ENCODE assay signal across 10 mouse cellular contexts in genomic region chr1:39698456-39698855, GRCm38 (mm10). TPM values are rescaled to one million over a fixed set of nuclear protein-coding genes. Genes with fewer than 3 reads are reported as not detected.
A peak's percentile ranks its signal among the peaks of the same experiment; 100 is the strongest.
DNase-seq lines count a peak whose midpoint lies in the region; ATAC-seq and TF ChIP-seq lines count a peak whose summit lies in the region.
"Had no signal": no experiment of that assay in that cellular context is flagged by ENCODE, and none has a peak within 500 bp of the region (broad histone marks: within the 10 kb centered on the region; RNA-seq: fewer than 3 reads in every experiment).

No protein-coding gene starts in this region.

- H3K27ac ChIP-seq in midbrain, embryonic 10.5 days (replicated peaks): peak overlapping the region; percentile 61; the same call in 1 of the 2 replicates
- no peak overlapping the region for H3K27ac ChIP-seq in midbrain, embryonic 13.5 days
- H3K27ac ChIP-seq in kidney, embryonic 14.5 days (ENCODE audit: low read depth, low read length): peak overlapping the region; percentile 55; the same call in 1 of the 2 replicates
- no peak overlapping the region for H3K27ac ChIP-seq in cerebellum, adult 2 months (ENCODE audit: insufficient read depth, low read length)
- H3K27ac ChIP-seq in hindbrain, postnatal 0 days: no peak overlapping the region

- no peak overlapping the region for H3K9ac ChIP-seq in midbrain, embryonic 13.5 days (replicated peaks)
- no peak overlapping the region for H3K9ac ChIP-seq in kidney, embryonic 14.5 days (ENCODE audit: low read depth, low read length)
- H3K9ac ChIP-seq in hindbrain, postnatal 0 days (replicated peaks; ENCODE audit: low read length): no peak overlapping the region

- peaks cover 55% of the 10 kb centered on the region for H3K4me1 ChIP-seq in midbrain, embryonic 10.5 days
- peaks cover 43% of the 10 kb centered on the region for H3K4me1 ChIP-seq in midbrain, embryonic 13.5 days (replicated peaks)
- peaks cover 47% of the 10 kb centered on the region for H3K4me1 ChIP-seq in kidney, embryonic 14.5 days (ENCODE audit: control insufficient read depth, insufficient read depth, low read length)
- peaks cover 7% of the 10 kb centered on the region; the same call in 1 of the 2 replicates for H3K4me1 ChIP-seq in cerebellum, adult 2 months (ENCODE audit: control insufficient read depth, insufficient read depth, low read length)
- peaks cover 6% of the 10 kb centered on the region; the same call in 1 of the 2 replicates for H3K4me1 ChIP-seq in hindbrain, postnatal 0 days (ENCODE audit: insufficient read depth, low read length)

- TF ChIP-seq POLR2A in cerebellum, adult 2 months (IDR thresholded peaks at IDR 0.05; ENCODE audit: borderline replicate concordance, insufficient read depth, low read length): no peak

- 36% methylated on average over 6 of the region's 6 CpGs for WGBS in midbrain, embryonic 10.5 days
- WGBS in midbrain, embryonic 13.5 days: 38% methylated on average over 6 of the region's 6 CpGs
- 34% methylated on average over 6 of the region's 6 CpGs for WGBS in kidney, embryonic 14.5 days
- 53% methylated on average over 6 of the region's 6 CpGs for WGBS in cerebellum, adult 2 months
- 32% methylated on average over 6 of the region's 6 CpGs for WGBS in hindbrain, postnatal 0 days

- H3K4me3 ChIP-seq in midbrain, embryonic 10.5 days: no peak overlapping the region
- H3K4me3 ChIP-seq in midbrain, embryonic 13.5 days (replicated peaks): no peak overlapping the region
- H3K4me3 ChIP-seq in kidney, embryonic 14.5 days (ENCODE audit: low read length): no peak overlapping the region
- H3K4me3 ChIP-seq in cerebellum, adult 2 months (replicated peaks; ENCODE audit: insufficient read depth, low read depth, low read length): no peak overlapping the region
- H3K4me3 ChIP-seq in hindbrain, postnatal 0 days (ENCODE audit: low read length): no peak overlapping the region

- no peak overlapping the region for H3K4me2 ChIP-seq in midbrain, embryonic 13.5 days (replicated peaks)
- no peak overlapping the region for H3K4me2 ChIP-seq in kidney, embryonic 14.5 days (replicated peaks; ENCODE audit: low read depth, low read length)
- H3K4me2 ChIP-seq in hindbrain, postnatal 0 days (ENCODE audit: low read depth, low read length): no peak overlapping the region

- ATAC-seq in midbrain, embryonic 13.5 days: no peak
- no peak for ATAC-seq in kidney, embryonic 14.5 days (ENCODE audit: low FRiP score, low TSS enrichment)
- no peak for ATAC-seq in hindbrain, postnatal 0 days

- no peaks in the 10 kb centered on the region for H3K36me3 ChIP-seq in midbrain, embryonic 10.5 days
- no peaks in the 10 kb centered on the region for H3K36me3 ChIP-seq in midbrain, embryonic 13.5 days
- no peaks in the 10 kb centered on the region for H3K36me3 ChIP-seq in kidney, embryonic 14.5 days (ENCODE audit: control insufficient read depth, insufficient read depth, low read length)
- no peaks in the 10 kb centered on the region for H3K36me3 ChIP-seq in hindbrain, postnatal 0 days (ENCODE audit: insufficient read depth, low read length)

- H3K9me3 ChIP-seq in midbrain, embryonic 10.5 days (replicated peaks): no peaks in the 10 kb centered on the region
- no peaks in the 10 kb centered on the region for H3K9me3 ChIP-seq in midbrain, embryonic 13.5 days
- H3K9me3 ChIP-seq in kidney, embryonic 14.5 days (ENCODE audit: control insufficient read depth, low read length): no peaks in the 10 kb centered on the region
- no peaks in the 10 kb centered on the region for H3K9me3 ChIP-seq in hindbrain, postnatal 0 days (ENCODE audit: low read length)

- TF ChIP-seq CTCF in cerebellum, adult 2 months (IDR thresholded peaks at IDR 0.05; ENCODE audit: borderline replicate concordance, insufficient read depth, low read depth, low read length): no peak
- TF ChIP-seq CTCF in hindbrain, postnatal 0 days (IDR thresholded peaks at IDR 0.05; ENCODE audit: low read depth): no peak

- peak; percentile 69 to 73 for DNase-seq in adrenal gland, adult (ENCODE audit: inconsistent age in 2 of 2, low spot score in 1 of 2)
- no peak for DNase-seq in adrenal gland, postnatal 4 days (ENCODE audit: low spot score in 2 of 2)
- no peak for DNase-seq in midbrain, embryonic 10.5 days (ENCODE audit: low spot score)
- DNase-seq in lung, postnatal 4 days: peak; percentile 66 to 80
- no peak for DNase-seq in cerebellum, adult 2 months
- DNase-seq in hindbrain, postnatal 0 days (ENCODE audit: low spot score): no peak

- no peaks in the 10 kb centered on the region; the same call in 1 of the 2 replicates for H3K27me3 ChIP-seq in midbrain, embryonic 10.5 days (ENCODE audit: low read depth, poor library complexity, severe bottlenecking)
- no peaks in the 10 kb centered on the region for H3K27me3 ChIP-seq in midbrain, embryonic 13.5 days
- H3K27me3 ChIP-seq in kidney, embryonic 14.5 days (ENCODE audit: control insufficient read depth, insufficient read depth, low read length): no peaks in the 10 kb centered on the region
- H3K27me3 ChIP-seq in cerebellum, adult 2 months (ENCODE audit: control insufficient read depth, insufficient read depth, low read length): no peaks in the 10 kb centered on the region
- H3K27me3 ChIP-seq in hindbrain, postnatal 0 days (ENCODE audit: insufficient read depth, low read length): no peaks in the 10 kb centered on the region

RNA-seq across cellular contexts. Expression of gene Rfx8, which starts 22.3 kb away (rescaled TPM):
- total RNA-seq in adrenal gland, postnatal 4 days (2021): under 1 TPM; 0.39 to 0.93 TPM
- 0.20 and 0.39 TPM in 2 replicates for polyA plus RNA-seq in midbrain, embryonic 10.5 days (2016; fragmentation: Nextera tagmentation; extraction: Ambion mirVana)
- 0.13 and 0.28 TPM in 2 replicates for polyA plus RNA-seq in midbrain, embryonic 13.5 days (2015; fragmentation: Nextera tagmentation; extraction: Ambion mirVana)
- polyA plus RNA-seq in kidney, embryonic 14.5 days (2014; fragmentation: Nextera tagmentation; extraction: Ambion mirVana): 0.18 TPM in 1 of 2 replicates, not detected in the other
- polyA plus RNA-seq in cerebellum, adult 2 months (2012; rRNA removed): 0.26 and 0.29 TPM in 2 replicates
- 0.10 and 0.97 TPM in 2 replicates for total RNA-seq in hindbrain, postnatal 0 days (2014; rRNA removed)
- polyA plus RNA-seq in hindbrain, postnatal 0 days (2015; fragmentation: Nextera tagmentation; extraction: Ambion mirVana): 0.39 and 0.68 TPM in 2 replicates
- polyA plus RNA-seq: small intestine, adult 2 months had no signal

RNA-seq across cellular contexts. Expression of gene Creg2, which starts 47.2 kb away (rescaled TPM):
- total RNA-seq in adrenal gland, postnatal 4 days (2021): under 1 TPM; 0.56 to 0.98 TPM
- polyA plus RNA-seq in midbrain, embryonic 10.5 days (2016; fragmentation: Nextera tagmentation; extraction: Ambion mirVana): 0.57 and 0.76 TPM in 2 replicates
- polyA plus RNA-seq in midbrain, embryonic 13.5 days (2015; fragmentation: Nextera tagmentation; extraction: Ambion mirVana): 3.7 and 3.8 TPM in 2 replicates
- polyA plus RNA-seq in kidney, embryonic 14.5 days (2014; fragmentation: Nextera tagmentation; extraction: Ambion mirVana): 0.04 TPM in 1 of 2 replicates, not detected in the other
- polyA plus RNA-seq in cerebellum, adult 2 months (2012; rRNA removed): 6.0 and 8.2 TPM in 2 replicates
- total RNA-seq in hindbrain, postnatal 0 days (2014; rRNA removed): 17.6 and 20.2 TPM in 2 replicates
- 14.1 and 15.7 TPM in 2 replicates for polyA plus RNA-seq in hindbrain, postnatal 0 days (2015; fragmentation: Nextera tagmentation; extraction: Ambion mirVana)
- polyA plus RNA-seq: liver, embryonic 16.5 days had no signal

Comparison
In these comparisons a context has a peak if more than half of its experiments do, and no peak if none do; other contexts are left out.
1. DNase-seq: peak in adrenal gland, adult (2 of 2) and lung, postnatal 4 days (2 of 2); none in adrenal gland, postnatal 4 days (0 of 2), midbrain, embryonic 10.5 days (single experiment), cerebellum, adult 2 months (0 of 2) and hindbrain, postnatal 0 days (single experiment).
2. H3K27ac ChIP-seq: peak in midbrain, embryonic 10.5 days (single experiment) and kidney, embryonic 14.5 days (single experiment); none in midbrain, embryonic 13.5 days (single experiment), cerebellum, adult 2 months (single experiment) and hindbrain, postnatal 0 days (single experiment).